Mouse (Mus musculus) C2C12 (cell line): ENCODE data around the gene Faf1.

Experiments
- CEBPB ChIP-seq: IDR thresholded peaks from one replicate; pipeline ENCODE4 v1.6.1; 2011; ENCODE audit warnings: low read depth, mild to moderate bottlenecking, control low read depth, moderate library complexity
- CTCF ChIP-seq: IDR thresholded peaks from one replicate; pipeline ENCODE4 v1.5.1; 2011; ENCODE audit not compliant: control insufficient read depth, insufficient read depth, insufficient read length
- MAX ChIP-seq: IDR thresholded peaks from one replicate; pipeline ENCODE4 v1.6.1; 2011; ENCODE audit warnings: mild to moderate bottlenecking, control low read depth

DNA sequence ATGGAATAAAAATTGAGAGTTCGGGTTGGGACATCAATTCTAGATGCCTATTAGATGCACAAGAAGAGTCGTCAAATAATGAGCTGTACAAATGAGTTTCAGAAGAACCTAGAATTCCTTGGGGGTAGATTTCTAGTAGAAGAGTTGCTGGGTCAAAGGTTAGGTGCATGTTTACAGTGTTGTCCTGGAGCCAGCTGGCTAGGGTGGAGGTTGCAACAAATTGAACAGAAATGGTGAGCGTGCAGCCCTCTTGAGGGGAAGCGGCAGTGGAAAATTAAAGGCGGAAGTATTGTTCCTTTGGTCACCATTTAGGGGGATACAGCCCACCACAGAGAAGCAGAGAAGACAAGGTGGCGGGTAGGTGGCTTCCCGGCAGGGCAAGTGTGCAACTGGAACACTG lies 36.2 kb upstream of the Faf1 start:
- TF ChIP-seq CTCF (no peak), CEBPB (no peak), MAX (no peak)
